Mouse (Mus musculus) midbrain, embryonic 14.5 days (tissue): ENCODE results near the gene 4930402H24Rik. TPM values are rescaled to one million over a fixed set of nuclear protein-coding genes. Genes with fewer than 3 reads are reported as not detected.

Experiments
- ATAC-seq: fragments of 200-750 bp; cut with Nextera tagmentation; 2 replicates; pipeline ENCODE4 v1.8.0; 2017; ENCODE audit warnings: moderate number of reproducible peaks, moderate library complexity; ENCODE audit not compliant: low FRiP score, low TSS enrichment
- DNase-seq: peaks from one replicate; pipeline ENCODE4 v3.0.0-alpha.2; 2015
- H3K27ac ChIP-seq: fragments of 300-500 bp; sonication (generic); replicated peaks from 2 replicates; pipeline ENCODE4 v1.5.1; 2014; ENCODE audit warnings: mild to moderate bottlenecking, low read depth, low read length, moderate library complexity
- H3K27me3 ChIP-seq: fragments of 300-500 bp; sonication (generic); 2 replicates; pipeline ENCODE4 v1.6.1; 2014; ENCODE audit warnings: low read length, control low read depth, mixed read lengths; ENCODE audit not compliant: control insufficient read depth, insufficient read depth
- H3K36me3 ChIP-seq: fragments of 300-500 bp; sonication (generic); 2 replicates; pipeline ENCODE4 v1.6.1; 2014; ENCODE audit warnings: low read length, control low read depth; ENCODE audit not compliant: control insufficient read depth, insufficient read depth
- H3K4me1 ChIP-seq: fragments of 300-500 bp; sonication (generic); 2 replicates; pipeline ENCODE4 v1.6.1; 2014; ENCODE audit warnings: mild to moderate bottlenecking, antibody characterized with exemption, low read length, control low read depth; ENCODE audit not compliant: control insufficient read depth, insufficient read depth
- H3K4me2 ChIP-seq: fragments of 300-500 bp; sonication (generic); 2 replicates; pipeline ENCODE4 v1.6.1; 2014; ENCODE audit warnings: mild to moderate bottlenecking, low read length, moderate library complexity
- H3K4me3 ChIP-seq: fragments of 300-500 bp; sonication (generic); replicated peaks from 2 replicates; pipeline ENCODE4 v1.5.1; 2014; ENCODE audit warnings: low read depth, low read length
- H3K9ac ChIP-seq: fragments of 300-500 bp; sonication (generic); replicated peaks from 2 replicates; pipeline ENCODE4 v1.6.1; 2014; ENCODE audit warnings: mild to moderate bottlenecking, low read length, moderate library complexity
- H3K9me3 ChIP-seq: fragments of 300-500 bp; sonication (generic); 2 replicates; pipeline ENCODE4 v1.6.1; 2016; ENCODE audit warnings: low read length, control low read depth, mixed read lengths; ENCODE audit not compliant: control insufficient read depth
- WGBS: fragments of 180-500 bp; shearing (Covaris S2); extraction: QIAGEN DNeasy Blood & Tissue Kit; methylation state at CpG from one replicate; pipeline ENCODE4 v1.1.7; 2014; 5-methylcytosine and 5-hydroxymethylcytosine counted together
- polyA plus RNA-seq: library from polyadenylated mRNA; unstranded; fragments of >200 nt; fragmentation: Nextera tagmentation; extraction: Ambion mirVana; gene quantifications from 2 replicates; pipeline ENCODE4 v1.2.1, GENCODE M21; 2014

Gene 4930402H24Rik
- polyA plus RNA-seq, 1 experiment from 2014 or later: 107 TPM

DNA sequence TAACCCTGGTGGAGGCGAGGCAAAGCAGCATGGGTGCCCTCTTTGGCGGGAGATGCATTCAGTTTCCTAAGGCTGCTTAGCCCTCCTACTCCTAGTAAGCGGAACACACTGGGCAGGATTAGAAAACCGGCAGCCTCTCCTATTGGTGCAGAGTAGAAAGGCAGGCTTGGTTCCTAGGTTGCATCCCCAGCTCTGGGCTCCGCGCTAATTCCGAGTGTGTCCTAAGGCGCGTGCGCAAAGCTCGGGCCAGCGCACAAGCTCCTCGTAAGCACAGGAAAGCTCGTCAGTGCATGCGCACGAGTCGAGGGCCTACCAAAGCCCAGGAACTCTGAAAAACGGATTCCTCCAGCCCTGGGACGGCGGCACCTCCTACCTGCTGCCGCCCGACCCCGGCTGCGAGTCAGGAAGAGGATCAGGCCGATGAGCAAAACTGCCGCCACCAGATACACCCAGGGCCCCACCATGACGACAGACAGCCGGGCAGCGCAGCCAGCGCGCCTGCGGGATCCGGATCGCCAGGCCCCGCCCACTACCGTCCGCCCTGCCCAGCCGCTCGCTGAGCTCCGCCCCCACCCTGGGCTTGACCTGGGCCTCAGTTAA, 242.0 kb downstream of the 4930402H24Rik start, which contains the start of gene Ddrgk1:
Ddrgk1 (minus strand) TSS at position 558 of the 600 bp plus-strand sequence.
- Histone ChIP-seq H3K36me3 (peaks cover 20% of the 10 kb centered on the region), H3K27me3 (no peaks in the 10 kb centered on the region), H3K4me3 (peak within 1 kb of the TSS; percentile 61), H3K4me1 (peaks cover 23% of the 10 kb centered on the region), H3K4me2 (peak within 1 kb of the TSS; percentile 82), H3K9me3 (no peaks in the 10 kb centered on the region), H3K9ac (peak within 1 kb of the TSS; percentile 93), H3K27ac (peak within 1 kb of the TSS; percentile 99)
- WGBS: 0% methylated on average over 40 of the region's 40 CpGs
- ATAC-seq (peak; percentile 97), DNase-seq (peak; percentile 98)

DNA sequence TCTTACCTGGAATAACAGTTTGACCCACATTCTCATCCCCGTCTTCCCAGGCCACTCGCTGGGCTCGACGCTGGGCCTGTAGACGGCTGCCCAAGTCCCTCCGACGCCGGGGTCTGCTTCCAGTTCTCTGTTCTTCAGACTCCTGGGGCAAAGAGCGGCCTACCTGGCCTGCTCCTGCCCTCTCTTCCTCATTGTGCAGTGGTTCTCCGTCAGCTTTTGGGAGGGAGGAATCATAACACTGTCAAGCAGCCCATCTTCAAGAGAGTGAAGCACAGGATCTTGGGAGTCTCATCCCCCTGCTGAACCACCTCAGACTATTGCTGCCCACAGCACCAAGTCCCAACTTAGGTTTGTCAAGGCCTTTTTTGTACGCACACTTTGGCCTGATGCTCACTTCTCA, 242.9 kb downstream of the 4930402H24Rik start:
- H3K27ac ChIP-seq: peak overlapping the region; percentile 99
- peak overlapping the region; percentile 82 for H3K4me2 ChIP-seq
- 90% methylated on average over 11 of the region's 11 CpGs for WGBS
- H3K9ac ChIP-seq: peak overlapping the region; percentile 93
- peaks cover 28% of the 10 kb centered on the region for H3K36me3 ChIP-seq
- peak overlapping the region; percentile 61 for H3K4me3 ChIP-seq
- H3K27me3 ChIP-seq: no peaks in the 10 kb centered on the region
- no peaks in the 10 kb centered on the region for H3K9me3 ChIP-seq
- peaks cover 21% of the 10 kb centered on the region for H3K4me1 ChIP-seq
- DNase-seq: no peak
- ATAC-seq: no peak

DNA sequence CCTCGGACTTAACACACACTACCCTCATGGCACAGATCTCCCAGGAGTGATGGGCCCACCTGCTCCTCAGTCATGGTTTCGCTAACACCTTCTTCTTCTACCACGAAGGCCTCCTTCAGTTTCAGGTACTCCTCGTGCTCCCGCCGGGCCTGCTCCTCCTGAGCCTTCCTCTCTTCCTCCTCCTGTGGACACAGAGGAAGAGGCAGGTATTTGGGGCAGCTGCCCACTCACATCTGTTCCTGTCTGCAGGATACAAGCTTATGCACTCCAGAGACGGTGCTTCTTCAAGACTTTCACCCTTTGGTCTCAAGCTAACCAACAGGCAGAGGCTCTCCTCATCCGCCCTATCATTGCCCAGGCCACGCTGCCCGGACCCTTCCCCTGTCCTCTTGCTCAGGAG, 247.7 kb downstream of the 4930402H24Rik start:
- DNase-seq (no peak), ATAC-seq (no peak)
- Histone ChIP-seq H3K36me3 (peaks cover 76% of the 10 kb centered on the region), H3K4me1 (peaks cover 10% of the 10 kb centered on the region), H3K9ac (no peak overlapping the region), H3K27ac (no peak overlapping the region), H3K4me2 (no peak overlapping the region), H3K4me3 (no peak overlapping the region), H3K9me3 (no peaks in the 10 kb centered on the region), H3K27me3 (no peaks in the 10 kb centered on the region)
- 94% methylated on average over 10 of the region's 10 CpGs for WGBS

DNA sequence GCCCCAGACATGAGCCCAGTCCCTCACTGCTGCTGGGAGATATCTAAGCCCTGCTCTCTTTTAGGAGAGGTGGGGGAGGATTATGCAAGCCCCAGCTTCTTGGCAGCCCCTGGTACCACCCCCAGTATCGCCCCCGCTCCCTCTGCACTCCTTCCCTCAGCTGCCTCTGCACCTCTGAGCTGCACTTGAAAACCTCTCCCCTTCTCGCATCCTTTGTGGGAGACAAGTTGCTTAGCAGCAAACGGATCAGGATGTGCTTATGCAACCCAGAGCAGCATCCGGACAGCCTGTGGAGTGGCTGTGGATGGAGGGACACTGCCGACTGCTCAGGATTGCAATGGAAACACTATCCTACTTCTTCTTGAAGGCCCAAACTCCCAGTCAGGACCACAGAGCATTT, 248.7 kb downstream of the 4930402H24Rik start:
- Histone ChIP-seq H3K4me2 (no peak overlapping the region), H3K36me3 (peaks cover 84% of the 10 kb centered on the region), H3K4me3 (no peak overlapping the region), H3K27me3 (no peaks in the 10 kb centered on the region), H3K9me3 (no peaks in the 10 kb centered on the region), H3K27ac (no peak overlapping the region), H3K4me1 (no peaks in the 10 kb centered on the region), H3K9ac (no peak overlapping the region)
- DNase-seq (no peak), ATAC-seq (no peak)
- WGBS: 86% methylated on average over 6 of the region's 6 CpGs

DNA sequence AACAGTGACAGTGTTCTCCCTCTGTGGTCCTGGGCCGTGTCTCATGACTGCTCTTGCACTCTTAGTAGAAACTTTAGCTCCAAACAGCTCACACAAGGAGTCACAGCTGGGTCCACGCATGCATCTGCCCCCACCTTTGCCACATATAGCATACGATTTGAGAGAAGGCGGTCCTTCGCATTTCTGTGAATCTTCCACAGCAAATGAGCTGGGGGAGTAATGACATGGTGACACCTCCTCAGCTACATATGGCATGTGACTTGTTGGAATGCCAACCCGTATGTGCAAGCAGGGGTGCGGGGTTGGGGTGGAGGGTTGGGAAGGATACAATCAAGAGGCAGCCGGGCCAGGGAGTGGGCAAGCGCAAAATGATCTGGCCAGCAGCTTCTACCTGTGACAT, 249.7 kb downstream of the 4930402H24Rik start:
- Histone ChIP-seq H3K9ac (no peak overlapping the region), H3K4me1 (no peaks in the 10 kb centered on the region), H3K4me2 (no peak overlapping the region), H3K4me3 (no peak overlapping the region), H3K9me3 (no peaks in the 10 kb centered on the region), H3K27me3 (no peaks in the 10 kb centered on the region), H3K36me3 (peaks cover 83% of the 10 kb centered on the region), H3K27ac (no peak overlapping the region)
- no peak for ATAC-seq
- 94% methylated on average over 9 of the region's 9 CpGs for WGBS
- no peak for DNase-seq

Other genes starting within 250 kb of the 4930402H24Rik start
- 50.5 and 56.1 TPM in 2 replicates for gene Ddrgk1, start 241.7 kb downstream of the 4930402H24Rik start, polyA plus RNA-seq
- 122 and 135 TPM in 2 replicates for gene Itpa, start 238.8 kb downstream of the 4930402H24Rik start, polyA plus RNA-seq
- gene Slc4a11, start 208.9 kb downstream of the 4930402H24Rik start, polyA plus RNA-seq: 0.49 and 0.51 TPM in 2 replicates
- 19.0 and 22.5 TPM in 2 replicates for gene Atrn, start 89 bp upstream of the 4930402H24Rik start, polyA plus RNA-seq
- 37.8 and 41.7 TPM in 2 replicates for gene Gfra4, start 136.7 kb upstream of the 4930402H24Rik start, polyA plus RNA-seq
- gene Adam33, start 157.4 kb upstream of the 4930402H24Rik start, polyA plus RNA-seq: 0.36 and 0.58 TPM in 2 replicates
- 0.51 TPM in 1 of 2 replicates, not detected in the other for gene Siglec1, start 180.4 kb upstream of the 4930402H24Rik start, polyA plus RNA-seq
- 1.5 and 1.7 TPM in 2 replicates for gene Hspa12b, start 220.9 kb upstream of the 4930402H24Rik start, polyA plus RNA-seq
- not detected in 2 replicates for gene Gm11037, start 227.1 kb upstream of the 4930402H24Rik start, polyA plus RNA-seq